Mouse (Mus musculus) natural killer cell, adult 2 months (primary cell): ENCODE measurements around the gene Trim65.
"Not testable (repeated sequence)": the region's sequence is repeated elsewhere in the genome, so short reads cannot be mapped to it uniquely, and the experiment has no call there.

Experiments used
- DNase-seq, 2 experiments: peaks; one replicate each; pipeline ENCODE4 v3.0.0; 2022; ENCODE audit warnings: low spot score in 2 of 2

Trim65 gene

GRCm38 (mm10) chr11:116138468-116139138, 7.7 kb upstream of the Trim65 start, which contains the start of gene Mrpl38:
Gene Mrpl38 (minus strand): TSS chr11:116138868.
- peak; percentile 84 to 89 for DNase-seq

- DNase-seq: no peak
Measured at GRCm38 (mm10) chr11:116138096-116138467, 7.2 kb upstream of the Trim65 start.

GRCm38 (mm10) chr11:116134171-116134570, 3.2 kb upstream of the Trim65 start:
- DNase-seq: no peak

GRCm38 (mm10) chr11:116133497-116133896, 2.6 kb upstream of the Trim65 start:
- no peak for DNase-seq

GRCm38 (mm10) chr11:116132366-116133333, 1.7 kb upstream of the Trim65 start:
- no peak for DNase-seq

GRCm38 (mm10) chr11:116131349-116132170, 632 bp upstream of the Trim65 start:
- no peak for DNase-seq

- no peak for DNase-seq
Measured at GRCm38 (mm10) chr11:116129993-116130487, 888 bp downstream of the Trim65 start.

- DNase-seq: no peak
Measured at GRCm38 (mm10) chr11:116129091-116129790, 1.7 kb downstream of the Trim65 start.

- DNase-seq: no peak
Measured at GRCm38 (mm10) chr11:116127986-116128385, 2.9 kb downstream of the Trim65 start.

GRCm38 (mm10) chr11:116127156-116127980, 3.6 kb downstream of the Trim65 start, which contains the start of gene Trim47:
Gene Trim47 (minus strand): TSS chr11:116127210.
- no peak for DNase-seq

GRCm38 (mm10) chr11:116126261-116126660, 4.7 kb downstream of the Trim65 start:
- no peak for DNase-seq

- not testable (repeated sequence) for DNase-seq
Measured at GRCm38 (mm10) chr11:116121731-116122245, 9.1 kb downstream of the Trim65 start.

- no peak for DNase-seq
Measured at GRCm38 (mm10) chr11:116117819-116118218, 13.1 kb downstream of the Trim65 start.

- no peak for DNase-seq
Measured at GRCm38 (mm10) chr11:116117241-116117640, 13.7 kb downstream of the Trim65 start.

- no peak for DNase-seq
Measured at GRCm38 (mm10) chr11:116111611-116112203, 19.2 kb downstream of the Trim65 start.

GRCm38 (mm10) chr11:116111067-116111466, 19.9 kb downstream of the Trim65 start:
- DNase-seq: no peak

- no peak for DNase-seq
Measured at GRCm38 (mm10) chr11:116110540-116110939, 20.4 kb downstream of the Trim65 start.

GRCm38 (mm10) chr11:116110131-116110530, 20.8 kb downstream of the Trim65 start:
- no peak for DNase-seq

- DNase-seq: no peak
Measured at GRCm38 (mm10) chr11:116109441-116110081, 21.4 kb downstream of the Trim65 start.
